Mouse (Mus musculus): ENCODE measurements around the gene Best2. TPM values are rescaled to one million over a fixed set of nuclear protein-coding genes. Genes with fewer than 3 reads are reported as not detected.

Best2 gene
- total RNA-seq (2015; ENCODE audit: low replicate concordance) = not detected in 2 replicates
- total RNA-seq (2017; ENCODE audit: low replicate concordance) = not detected in 2 replicates

- ATAC-seq (replicated peaks; ENCODE audit: low FRiP score, poor library complexity, severe bottlenecking) = no peak
These were observed at the start of gene Best2 for GRCm38 (mm10) chr8:85014431-85014830. Gene Best2, minus strand, starts transcription at chr8:85014531.

DNA sequence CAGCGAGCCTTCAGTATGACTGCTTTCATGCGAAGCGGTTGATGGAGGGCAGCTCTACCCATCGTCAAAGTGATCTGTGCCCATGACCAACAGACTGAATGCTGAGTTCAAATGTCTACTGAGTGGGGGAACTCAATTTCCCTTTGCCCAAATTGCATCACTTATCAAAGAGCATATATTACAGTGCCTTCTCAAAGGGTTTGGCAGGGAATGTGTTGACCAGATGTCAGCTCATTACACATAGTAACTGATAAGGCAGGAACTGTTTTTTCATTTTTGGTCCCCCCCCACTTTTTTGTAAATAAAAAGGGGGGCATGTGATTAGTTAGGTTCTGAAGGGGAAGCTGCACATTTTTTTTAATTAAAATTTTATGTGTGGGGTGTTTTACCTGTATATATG, 48.3 kb upstream of the Best2 start:
- ATAC-seq (replicated peaks; ENCODE audit: low FRiP score, poor library complexity, severe bottlenecking) = no peak

DNA sequence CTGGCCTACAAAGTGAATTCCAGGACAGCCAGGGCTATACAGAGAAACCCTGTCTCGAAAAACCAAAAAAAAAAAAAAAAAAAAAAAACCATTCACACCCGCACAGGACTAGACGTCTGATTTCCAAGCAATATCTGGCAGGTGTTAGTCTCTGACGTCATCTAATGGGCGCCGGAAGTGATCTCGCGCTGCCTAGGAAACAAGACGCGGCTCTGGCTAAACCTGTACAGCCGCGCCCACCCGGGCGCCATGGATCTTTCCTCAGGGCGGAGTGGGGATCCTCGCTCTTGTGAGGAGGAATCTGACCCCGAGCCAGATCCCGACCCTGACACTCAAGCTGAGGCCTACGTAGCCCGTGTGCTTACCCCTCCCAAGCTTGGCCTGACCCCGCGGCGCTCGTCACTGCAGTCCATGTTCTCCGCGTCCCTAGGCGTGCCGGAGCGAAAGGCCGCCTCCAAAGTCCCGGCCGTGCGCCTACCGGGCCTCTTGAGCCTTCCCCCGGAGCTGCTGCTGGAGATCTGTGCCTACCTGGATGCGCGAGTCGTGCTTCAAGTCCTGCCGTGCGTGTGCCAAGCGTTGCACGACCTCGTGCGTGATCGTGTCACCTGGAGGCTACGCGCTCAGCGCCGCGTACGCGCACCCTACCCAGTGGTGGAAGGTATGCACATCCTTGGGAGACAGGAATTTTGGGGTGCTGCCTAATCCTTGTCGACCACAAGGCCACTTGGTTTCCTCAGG, 45.7 kb upstream of the Best2 start, which contains the start of gene Fbxw9:
Fbxw9 (plus strand) TSS at position 177 of the 738 bp plus-strand sequence.
- peak; percentile 88 for ATAC-seq (replicated peaks; ENCODE audit: low FRiP score, poor library complexity, severe bottlenecking)

DNA sequence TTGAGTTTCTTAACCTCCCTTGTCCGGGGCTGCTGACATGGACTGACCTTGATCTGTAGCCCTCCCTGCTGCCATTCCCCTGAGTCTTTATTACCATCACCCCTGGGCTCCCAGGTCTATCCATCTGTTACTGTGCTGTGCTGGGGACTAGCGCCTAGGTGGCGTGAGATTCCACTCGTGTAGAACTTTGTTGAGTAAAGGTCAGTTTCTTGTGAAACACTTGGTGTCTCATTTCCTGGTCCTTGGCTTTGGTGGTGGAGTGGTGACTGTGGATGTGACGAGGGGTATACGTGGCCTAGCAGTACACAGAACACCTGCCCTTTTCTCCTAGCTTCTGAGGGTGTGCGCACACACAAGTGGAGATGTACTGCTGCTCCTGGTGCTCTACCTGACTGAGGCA, 43.0 kb upstream of the Best2 start:
- ATAC-seq (replicated peaks; ENCODE audit: low FRiP score, poor library complexity, severe bottlenecking) = no peak

DNA sequence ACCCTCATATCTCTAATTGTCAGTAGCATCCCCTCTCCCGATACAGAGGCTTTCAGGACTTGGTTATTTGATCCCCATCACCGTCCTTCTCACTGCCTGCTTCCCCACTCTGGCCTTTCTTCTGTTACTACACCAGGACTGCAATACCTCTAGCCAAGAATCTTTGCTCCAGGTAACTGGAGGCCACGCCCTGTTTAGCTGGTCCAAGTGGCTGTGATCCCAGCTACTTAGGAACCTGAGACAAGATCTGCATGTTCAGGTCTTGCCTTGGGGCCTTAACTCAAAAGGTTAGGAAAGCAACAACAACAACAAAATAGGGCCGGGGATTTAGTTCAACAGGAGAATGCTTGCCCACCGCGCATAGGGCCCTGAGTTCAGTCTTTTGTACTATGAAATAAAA, 29.3 kb upstream of the Best2 start:
- no peak for ATAC-seq (replicated peaks; ENCODE audit: low FRiP score, poor library complexity, severe bottlenecking)

DNA sequence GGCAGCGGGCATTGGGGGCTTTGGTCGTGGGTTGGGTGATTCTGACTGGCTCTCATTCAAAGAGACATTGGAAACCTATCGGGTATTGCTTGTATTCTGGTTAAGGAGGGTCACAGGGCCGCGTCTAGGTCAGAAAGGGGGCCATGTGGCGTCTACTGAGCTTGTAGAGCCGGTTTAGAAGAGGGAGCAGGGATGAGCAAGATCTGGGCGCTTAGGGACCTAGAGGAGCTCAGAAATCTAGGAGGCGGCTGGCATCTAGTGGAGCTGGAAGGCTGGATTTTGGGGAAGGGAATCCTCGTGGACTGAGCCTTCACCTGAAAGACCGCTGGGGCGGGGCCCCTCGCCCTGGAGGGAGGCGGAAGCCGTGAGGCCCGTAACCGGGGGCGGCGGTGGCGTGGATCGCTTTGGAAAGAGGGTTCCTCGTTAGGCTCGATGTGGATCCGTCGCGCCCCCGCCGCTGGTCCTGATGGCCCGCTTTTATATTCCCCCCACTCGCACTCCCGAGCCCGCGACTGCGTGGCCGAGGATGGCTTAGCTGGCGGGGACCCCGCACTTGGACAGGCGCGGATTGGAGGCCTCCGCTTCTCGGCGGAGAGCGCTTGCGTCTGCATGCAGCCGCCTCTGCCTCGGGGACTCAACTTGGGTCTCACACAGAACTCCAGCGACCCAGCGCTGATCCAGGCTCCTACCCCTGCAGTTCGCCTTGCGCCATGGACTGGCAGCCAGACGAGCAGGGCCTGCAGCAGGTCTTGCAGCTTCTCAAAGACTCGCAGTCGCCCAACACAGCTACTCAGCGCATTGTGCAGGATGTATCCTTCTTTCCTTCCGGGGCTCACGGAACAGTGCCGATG, 23.6 kb upstream of the Best2 start:
- ATAC-seq (replicated peaks; ENCODE audit: low FRiP score, poor library complexity, severe bottlenecking) = peak; percentile 36

GRCm38 (mm10) chr8:85037366-85037680, 23.0 kb upstream of the Best2 start:
- ATAC-seq (replicated peaks; ENCODE audit: low FRiP score, poor library complexity, severe bottlenecking) = peak; percentile 7; the same call in 1 of the 2 replicates

GRCm38 (mm10) chr8:85036718-85037365, 22.5 kb upstream of the Best2 start, which contains the start of gene Tnpo2:
Gene Tnpo2, plus strand, starts transcription at chr8:85036915.
- peak; percentile 89 for ATAC-seq (replicated peaks; ENCODE audit: low FRiP score, poor library complexity, severe bottlenecking)

- ATAC-seq (replicated peaks; ENCODE audit: low FRiP score, poor library complexity, severe bottlenecking) = peak; percentile 30
These were observed 22.0 kb upstream of the Best2 start for GRCm38 (mm10) chr8:85036381-85036717.

DNA sequence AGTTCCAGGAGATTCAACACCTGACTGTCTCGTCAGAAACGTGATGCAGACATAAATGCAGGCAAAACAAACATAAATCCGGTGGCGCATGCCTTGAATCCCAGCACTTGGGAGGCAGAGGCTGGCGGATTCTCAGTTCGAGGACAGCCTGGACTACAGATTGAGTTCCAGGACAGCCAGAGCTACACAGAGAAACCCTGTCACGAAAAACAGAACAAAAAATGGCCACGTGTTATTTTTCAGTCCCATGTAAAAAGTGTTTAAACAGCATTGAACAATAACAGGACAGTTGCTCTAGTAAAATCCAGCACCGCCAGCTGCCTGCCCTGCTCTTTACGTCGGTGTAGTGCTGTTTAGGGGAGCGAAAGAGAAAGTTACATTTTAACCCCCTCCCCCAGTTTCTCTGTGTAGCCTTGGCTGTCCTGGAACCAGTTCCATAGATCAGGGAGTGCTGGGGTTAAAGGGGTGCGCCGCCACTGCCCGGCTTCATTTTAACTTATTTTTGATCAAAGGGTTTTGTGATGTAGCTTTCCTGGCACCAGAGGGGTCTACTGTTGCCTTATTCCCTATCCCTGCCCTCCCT, 21.5 kb upstream of the Best2 start:
- no peak for ATAC-seq (replicated peaks; ENCODE audit: low FRiP score, poor library complexity, severe bottlenecking)

GRCm38 (mm10) chr8:85035165-85035727, 20.9 kb upstream of the Best2 start:
- ATAC-seq (replicated peaks; ENCODE audit: low FRiP score, poor library complexity, severe bottlenecking) = no peak

GRCm38 (mm10) chr8:85034764-85035163, 20.4 kb upstream of the Best2 start:
- ATAC-seq (replicated peaks; ENCODE audit: low FRiP score, poor library complexity, severe bottlenecking) = no peak

DNA sequence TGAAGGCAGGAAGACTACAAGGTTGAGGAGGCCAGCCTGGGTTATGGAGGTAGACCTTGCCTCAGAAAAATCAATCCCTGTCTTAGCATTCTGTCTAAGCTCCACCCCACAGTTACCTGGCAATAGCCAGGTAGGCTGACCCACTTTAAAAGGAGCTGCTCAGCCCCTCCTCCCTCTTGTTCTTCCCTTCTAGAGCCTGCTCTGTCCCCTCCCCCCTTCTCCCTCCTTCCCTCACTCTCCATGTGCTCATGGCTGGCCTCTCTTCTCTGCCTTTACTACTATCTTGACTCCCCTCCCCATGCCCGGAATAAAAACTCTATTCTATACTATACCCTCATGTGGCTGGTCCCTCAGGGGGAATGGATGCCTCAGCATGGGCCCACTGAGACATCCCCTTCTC, 19.5 kb upstream of the Best2 start:
- ATAC-seq (replicated peaks; ENCODE audit: low FRiP score, poor library complexity, severe bottlenecking) = no peak

DNA sequence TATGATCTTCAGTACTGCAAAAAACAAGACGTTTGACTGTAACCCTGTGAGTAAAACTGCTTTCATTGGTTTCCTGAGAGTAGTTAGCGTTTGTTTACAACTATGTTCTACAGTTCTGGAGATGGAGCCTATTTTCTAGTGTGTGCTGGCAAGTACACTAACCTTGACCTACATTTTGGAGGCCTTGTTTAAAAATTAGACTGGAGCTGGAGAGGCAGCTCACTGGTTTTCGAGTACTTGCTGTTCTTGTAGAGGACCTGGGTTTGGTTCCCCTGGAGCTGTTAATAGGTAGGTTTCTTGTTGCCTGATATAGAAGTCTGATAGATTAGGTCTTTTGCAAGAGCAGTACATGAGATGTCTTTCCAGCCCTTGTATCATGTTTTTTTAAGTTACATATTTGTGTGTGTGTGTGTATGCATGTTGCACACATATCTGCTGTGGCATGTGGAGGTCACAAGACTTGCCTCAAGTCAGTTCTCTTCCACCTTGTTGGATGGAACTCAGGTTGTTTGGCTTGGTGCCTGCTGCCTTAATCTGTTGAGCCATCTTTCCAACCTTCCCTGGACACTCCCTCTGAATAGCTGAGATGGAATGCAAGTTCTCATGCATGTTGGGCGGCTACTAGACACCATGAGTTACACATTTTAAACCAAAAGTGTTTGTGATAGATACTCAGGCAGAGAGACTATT, 18.4 kb upstream of the Best2 start:
- ATAC-seq (replicated peaks; ENCODE audit: low FRiP score, poor library complexity, severe bottlenecking) = no peak

- no peak for ATAC-seq (replicated peaks; ENCODE audit: low FRiP score, poor library complexity, severe bottlenecking)
These were observed 14.9 kb upstream of the Best2 start for GRCm38 (mm10) chr8:85029271-85029670.

DNA sequence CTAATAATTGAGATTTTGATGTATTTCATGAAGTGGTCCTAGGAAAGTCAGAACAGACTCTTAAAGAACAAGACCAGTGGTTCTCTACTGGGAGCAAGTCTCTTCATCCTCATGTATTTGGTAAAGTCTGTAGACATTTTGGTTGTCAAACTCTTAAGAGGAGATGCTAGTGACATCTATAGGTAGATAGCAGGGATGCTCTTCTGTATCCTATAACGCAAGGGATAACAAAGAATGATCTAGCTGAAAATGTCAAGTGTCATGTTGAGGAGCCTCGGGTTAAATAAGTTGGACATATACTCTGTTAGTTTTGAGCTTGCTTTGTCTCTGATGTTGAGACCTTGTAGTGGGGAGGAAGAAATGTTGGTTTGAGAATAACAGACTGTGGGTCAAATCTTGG, 13.6 kb upstream of the Best2 start:
- no peak for ATAC-seq (replicated peaks; ENCODE audit: low FRiP score, poor library complexity, severe bottlenecking)

DNA sequence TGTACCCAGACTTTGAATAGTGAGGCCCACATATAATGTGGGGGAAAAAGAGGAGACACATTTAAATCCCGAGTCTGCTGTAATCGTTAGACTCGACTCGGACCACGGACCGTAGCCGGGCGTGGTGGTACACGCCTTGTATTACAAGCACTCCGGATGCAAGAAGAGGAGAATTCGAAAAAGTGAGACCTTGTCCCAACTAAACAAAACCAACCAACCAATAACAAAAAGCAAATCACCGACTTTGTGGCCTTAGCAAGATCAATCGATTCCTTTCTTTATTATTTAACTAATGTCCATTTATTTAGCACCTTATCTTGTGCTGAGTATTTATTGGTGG, 13.2 kb upstream of the Best2 start:
- no peak for ATAC-seq (replicated peaks; ENCODE audit: low FRiP score, poor library complexity, severe bottlenecking)

GRCm38 (mm10) chr8:85026670-85027515, 12.6 kb upstream of the Best2 start, which contains the start of gene Trir:
Gene Trir, plus strand, starts transcription at chr8:85026823.
- peak; percentile 78 for ATAC-seq (replicated peaks; ENCODE audit: low FRiP score, poor library complexity, severe bottlenecking)
